33 mouse cellular contexts compared by ENCODE assay signal in genomic region chr19:29663780-29664179, GRCm38 (mm10). TPM values are rescaled to one million over a fixed set of nuclear protein-coding genes. Genes with fewer than 3 reads are reported as not detected.
DNase-seq lines count a peak whose midpoint lies in the region; ATAC-seq and TF ChIP-seq lines count a peak whose summit lies in the region.
"Had no signal": no experiment of that assay in that cellular context is flagged by ENCODE, and none has a peak within 500 bp of the region (broad histone marks: within the 10 kb centered on the region; RNA-seq: fewer than 3 reads in every experiment).

No protein-coding gene starts in this region.

- 61% methylated on average over 8 of the region's 8 CpGs for WGBS in embryonic facial prominence, embryonic 11.5 days
- 64% methylated on average over 8 of the region's 8 CpGs for WGBS in embryonic facial prominence, embryonic 10.5 days
- WGBS in kidney, postnatal 0 days: 55% methylated on average over 8 of the region's 8 CpGs

- H3K27ac ChIP-seq in embryonic facial prominence, embryonic 11.5 days (replicated peaks; ENCODE audit: low read depth, low read length): no peak overlapping the region
- H3K27ac ChIP-seq in embryonic facial prominence, embryonic 10.5 days (replicated peaks): no peak overlapping the region
- H3K27ac ChIP-seq in kidney, postnatal 0 days: peak overlapping the region; percentile 25; the same call in 1 of the 2 replicates
- no peak overlapping the region for H3K27ac ChIP-seq in ES-E14 (ENCODE audit: insufficient read depth, low read depth, low read length, poor library complexity, severe bottlenecking)
- H3K27ac ChIP-seq: gastrocnemius, adult 2 months; heart, adult 2 months; limb, embryonic 12.5 days; liver, embryonic 13.5 days; macrophage had no signal

- no peak for ATAC-seq in embryonic facial prominence, embryonic 11.5 days (replicated peaks; ENCODE audit: insufficient number of reproducible peaks, low FRiP score, low TSS enrichment, low read depth)
- ATAC-seq in kidney, postnatal 0 days (replicated peaks; ENCODE audit: low FRiP score, low read depth): no peak
- ATAC-seq in megakaryocyte-erythroid progenitor cell, adult 5-6 weeks (replicated peaks; ENCODE audit: low FRiP score, low TSS enrichment, poor library complexity, severe bottlenecking): no peak
- no peak for ATAC-seq in CD4-positive, CD25-positive, alpha-beta regulatory T cell, adult 4 months
- ATAC-seq: activated CD4-positive, CD25-positive, alpha-beta regulatory T cell, adult 4 months; forebrain, embryonic 16.5 days; hindbrain, embryonic 16.5 days had no signal

- H3K4me1 ChIP-seq in embryonic facial prominence, embryonic 11.5 days (ENCODE audit: control insufficient read depth, insufficient read depth, low read length): no peaks in the 10 kb centered on the region
- peaks cover 25% of the 10 kb centered on the region for H3K4me1 ChIP-seq in embryonic facial prominence, embryonic 10.5 days
- H3K4me1 ChIP-seq in kidney, postnatal 0 days (replicated peaks; ENCODE audit: insufficient read depth, low read length): 0 out of 2 replicates have a peak, but pooled peaks cover 8% of the 10 kb centered on the region
- H3K4me1 ChIP-seq in ES-E14 (ENCODE audit: control insufficient read depth in 2 of 2, insufficient read depth in 2 of 2, low read length in 2 of 2, poor library complexity in 1 of 2): peaks cover 7 to 26% of the 10 kb centered on the region in 2 experiments; a peak in 3 of 4 replicates

- no peak overlapping the region for H3K4me2 ChIP-seq in embryonic facial prominence, embryonic 11.5 days (ENCODE audit: low read depth, low read length)
- no peak overlapping the region for H3K4me2 ChIP-seq in kidney, postnatal 0 days (ENCODE audit: low read length)
- H3K4me2 ChIP-seq: heart, embryonic 12.5 days; limb, embryonic 12.5 days; liver, embryonic 13.5 days had no signal

- no peaks in the 10 kb centered on the region for H3K9me3 ChIP-seq in embryonic facial prominence, embryonic 11.5 days (replicated peaks; ENCODE audit: control insufficient read depth, low read length)
- no peaks in the 10 kb centered on the region for H3K9me3 ChIP-seq in embryonic facial prominence, embryonic 10.5 days
- no peaks in the 10 kb centered on the region for H3K9me3 ChIP-seq in kidney, postnatal 0 days (replicated peaks; ENCODE audit: low read length)
- H3K9me3 ChIP-seq in ES-E14 (ENCODE audit: control insufficient read depth, insufficient read depth, low read depth, low read length): no peaks in the 10 kb centered on the region
- H3K9me3 ChIP-seq: heart, embryonic 12.5 days; limb, embryonic 12.5 days; liver, embryonic 13.5 days had no signal

- H3K36me3 ChIP-seq in embryonic facial prominence, embryonic 11.5 days (replicated peaks; ENCODE audit: control insufficient read depth, insufficient read depth, low read depth, low read length): no peaks in the 10 kb centered on the region
- H3K36me3 ChIP-seq in embryonic facial prominence, embryonic 10.5 days (replicated peaks): no peaks in the 10 kb centered on the region
- no peaks in the 10 kb centered on the region for H3K36me3 ChIP-seq in kidney, postnatal 0 days (ENCODE audit: insufficient read depth, low read length)
- no peaks in the 10 kb centered on the region for H3K36me3 ChIP-seq in ES-E14 (ENCODE audit: control insufficient read depth, insufficient read depth, low read length, poor library complexity, severe bottlenecking)
- H3K36me3 ChIP-seq: heart, embryonic 12.5 days; limb, embryonic 12.5 days; liver, embryonic 13.5 days had no signal

- in situ Hi-C loops in ES-E14 (cut with MboI; ENCODE audit: low sequenced_read_pairs in 2 of 2, unreplicated experiment in 2 of 2): no loop called here

- H3K9ac ChIP-seq in embryonic facial prominence, embryonic 11.5 days (replicated peaks; ENCODE audit: low read length): no peak overlapping the region
- no peak overlapping the region for H3K9ac ChIP-seq in kidney, postnatal 0 days (ENCODE audit: low read depth, low read length)
- no peak overlapping the region for H3K9ac ChIP-seq in ES-E14 (ENCODE audit: insufficient read depth, low read depth, low read length, poor library complexity, severe bottlenecking)
- H3K9ac ChIP-seq: heart, embryonic 12.5 days; limb, embryonic 12.5 days; liver, embryonic 13.5 days had no signal

- no peak overlapping the region for H3K4me3 ChIP-seq in embryonic facial prominence, embryonic 11.5 days (ENCODE audit: low read depth, low read length)
- H3K4me3 ChIP-seq in embryonic facial prominence, embryonic 10.5 days: no peak overlapping the region
- H3K4me3 ChIP-seq in kidney, postnatal 0 days (replicated peaks; ENCODE audit: low read depth, low read length): no peak overlapping the region
- peak overlapping the region; percentile 18 to 65; a peak in 2 of 4 replicates for H3K4me3 ChIP-seq in ES-E14 (ENCODE audit: insufficient read depth in 1 of 2, low read depth in 1 of 2, low read length in 2 of 2, poor library complexity in 1 of 2, severe bottlenecking in 1 of 2)
- H3K4me3 ChIP-seq: erythroblast, embryonic 14.5 days; gastrocnemius, adult 2 months; heart, adult 2 months; heart, embryonic 12.5 days; limb, embryonic 12.5 days; liver, embryonic 13.5 days had no signal

- DNase-seq in embryonic facial prominence, embryonic 11.5 days (ENCODE audit: low spot score): peak; percentile 25
- DNase-seq in embryonic facial prominence, embryonic 10.5 days (ENCODE audit: low spot score): no peak
- peak; percentile 27 for DNase-seq in kidney, postnatal 0 days (ENCODE audit: low spot score)
- DNase-seq in kidney, postnatal 10 days: no peak
- DNase-seq in ES-E14 (ENCODE audit: low read depth, low spot score): no peak
- peak; percentile 43 to 65 for DNase-seq in kidney, postnatal 25 days
- DNase-seq: adrenal gland, adult 2 months; cerebellum, adult 2 months; cerebellum, postnatal 14 days; gastrocnemius, adult 2 months; heart, adult 2 months; heart, postnatal 4 days; layer of hippocampus, adult 9-11 months; liver, embryonic 13.5 days; lung, adult 2 months; lung, postnatal 10 days; midbrain, embryonic 14.5 days had no signal

- TF ChIP-seq CTCF in kidney, postnatal 0 days (IDR thresholded peaks at IDR 0.05; ENCODE audit: low read depth): no peak

- no peaks in the 10 kb centered on the region for H3K27me3 ChIP-seq in embryonic facial prominence, embryonic 11.5 days (ENCODE audit: control insufficient read depth, insufficient read depth, low read length)
- H3K27me3 ChIP-seq in embryonic facial prominence, embryonic 10.5 days (replicated peaks; ENCODE audit: low read depth, poor library complexity, severe bottlenecking): no peaks in the 10 kb centered on the region
- no peaks in the 10 kb centered on the region for H3K27me3 ChIP-seq in kidney, postnatal 0 days (ENCODE audit: insufficient read depth, low read length)
- H3K27me3 ChIP-seq: limb, embryonic 12.5 days; liver, embryonic 13.5 days had no signal

TF ChIP-seq in ES-E14, 5 proteins besides CTCF, POLR2A, EP300 and RAD21:
- TF ChIP-seq HCFC1 (IDR thresholded peaks at IDR 0.05; ENCODE audit: borderline replicate concordance, insufficient read depth, low read length) (no peak), ZC3H11A (IDR thresholded peaks at IDR 0.05; ENCODE audit: borderline replicate concordance, low read depth, low read length) (no peak), MAFK (IDR thresholded peaks at IDR 0.05; ENCODE audit: insufficient read depth, low read depth, low read length) (no peak), ZNF384 (IDR thresholded peaks at IDR 0.05; ENCODE audit: low read depth, low read length) (no peak)

RNA-seq across cellular contexts. Expression of gene Ermp1, which starts 15.6 kb away (rescaled TPM):
- 16.8 and 18.1 TPM in 2 replicates for polyA plus RNA-seq in embryonic facial prominence, embryonic 11.5 days (2014; fragmentation: Nextera tagmentation; extraction: Ambion mirVana)
- polyA plus RNA-seq in embryonic facial prominence, embryonic 10.5 days (2016; fragmentation: Nextera tagmentation; extraction: Ambion mirVana): 16.9 and 17.7 TPM in 2 replicates
- polyA plus RNA-seq in kidney, postnatal 0 days (2015; fragmentation: Nextera tagmentation; extraction: Ambion mirVana): 22.9 and 25.6 TPM in 2 replicates
- 80.2 and 104 TPM in 2 replicates for total RNA-seq in ES-E14 (2012; rRNA removed)
- total RNA-seq in megakaryocyte-erythroid progenitor cell, adult 5-6 weeks (2014; fragmentation: Nextera tagmentation): 19.9 and 31.0 TPM in 2 replicates
- 27.8 and 31.1 TPM in 2 replicates for total RNA-seq in megakaryocyte-erythroid progenitor cell, adult 5-6 weeks (2017)
- 10 to 100 TPM; 11.8 to 15.7 TPM for polyA plus RNA-seq in CD4-positive, CD25-positive, alpha-beta regulatory T cell, adult 4 months (2017; shearing (Covaris generic))

RNA-seq across cellular contexts. Expression of gene Mlana, which starts 33.8 kb away (rescaled TPM):
- 1.1 and 1.6 TPM in 2 replicates for polyA plus RNA-seq in embryonic facial prominence, embryonic 11.5 days (2014; fragmentation: Nextera tagmentation; extraction: Ambion mirVana)
- polyA plus RNA-seq in embryonic facial prominence, embryonic 10.5 days (2016; fragmentation: Nextera tagmentation; extraction: Ambion mirVana): 0.21 and 0.50 TPM in 2 replicates
- polyA plus RNA-seq in kidney, postnatal 0 days (2015; fragmentation: Nextera tagmentation; extraction: Ambion mirVana): not detected in 2 replicates
- total RNA-seq in ES-E14 (2012; rRNA removed): 3.0 and 4.2 TPM in 2 replicates
- total RNA-seq in megakaryocyte-erythroid progenitor cell, adult 5-6 weeks (2014; fragmentation: Nextera tagmentation): not detected in 2 replicates
- total RNA-seq in megakaryocyte-erythroid progenitor cell, adult 5-6 weeks (2017): not detected in 2 replicates
- not detected for polyA plus RNA-seq in CD4-positive, CD25-positive, alpha-beta regulatory T cell, adult 4 months (2017; shearing (Covaris generic))
- total RNA-seq: adrenal gland, adult 2 months; adrenal gland, postnatal 4 days; gastrocnemius, adult 2 months; monocyte, adult 5-6 weeks had no signal
- polyA plus RNA-seq: activated CD4-positive, CD25-positive, alpha-beta regulatory T cell, adult 4 months; adrenal gland, adult 2 months; C2C12; cerebellum, adult 2 months; cortical plate, adult 2 months; erythroblast, embryonic 14.5 days; forebrain, embryonic 16.5 days; hindbrain, embryonic 16.5 days; intestine, embryonic 14.5 days; limb, embryonic 12.5 days; liver, embryonic 13.5 days; midbrain, embryonic 14.5 days; neural tube, embryonic 14.5 days; stomach, embryonic 14.5 days had no signal

Comparison
In these comparisons a context has a peak if more than half of its experiments do, and no peak if none do; other contexts are left out.
1. DNase-seq: peak in embryonic facial prominence, embryonic 11.5 days (single experiment), kidney, postnatal 0 days (single experiment) and kidney, postnatal 25 days (2 of 2); none in embryonic facial prominence, embryonic 10.5 days (single experiment), kidney, postnatal 10 days (single experiment) and ES-E14 (single experiment).
2. H3K4me3 ChIP-seq: peak in ES-E14 (2 of 2); none in embryonic facial prominence, embryonic 11.5 days (single experiment), embryonic facial prominence, embryonic 10.5 days (single experiment) and kidney, postnatal 0 days (single experiment).